Mouse (Mus musculus): Measurements from ENCODE around the gene Shox2. TPM values are rescaled to one million over a fixed set of nuclear protein-coding genes. Genes with fewer than 3 reads are reported as not detected.
A peak's percentile ranks its signal among the peaks of the same experiment; 100 is the strongest.

Gene Shox2
- 8.5 and 13.2 TPM in 2 replicates for polyA plus RNA-seq (2015; fragmentation: Nextera tagmentation; extraction: Ambion mirVana)

DNA sequence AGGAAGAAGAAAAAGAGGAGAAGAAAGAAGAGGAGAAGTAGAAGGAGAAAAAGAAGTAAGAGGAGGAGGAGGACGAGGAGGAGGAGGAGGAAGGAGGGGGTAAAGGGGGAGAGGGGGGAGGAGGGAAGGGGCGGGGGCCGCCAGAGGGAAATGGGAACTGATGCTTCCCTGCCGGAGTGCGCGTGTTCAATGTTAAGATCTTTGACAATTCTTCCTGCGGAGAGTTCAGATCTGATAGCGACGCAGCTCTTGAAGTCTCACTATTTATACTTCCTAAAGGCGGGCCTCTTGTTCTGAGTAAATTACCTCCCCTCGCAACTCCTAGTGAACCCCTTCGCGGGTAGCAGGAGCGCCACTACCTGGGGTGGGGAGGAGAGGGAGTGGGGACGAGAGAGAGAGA, at the start of gene Shox2:
Gene Shox2 (minus strand): TSS at position 66 of the 400 bp plus-strand sequence.
- Histone ChIP-seq H3K36me3 (no peaks in the 10 kb centered on the region), H3K27me3 (replicated peaks) (peaks cover 58% of the 10 kb centered on the region), H3K4me3 (replicated peaks) (peak within 1 kb of the TSS; percentile 36), H3K4me1 (peaks cover 36% of the 10 kb centered on the region), H3K9me3 (replicated peaks) (no peaks in the 10 kb centered on the region), H3K27ac (replicated peaks) (no peak within 1 kb of the TSS), H3K9ac (replicated peaks) (no peak within 1 kb of the TSS; the same call in 1 of the 2 replicates), H3K4me2 (peak within 1 kb of the TSS; percentile 59)
- no peak for ATAC-seq (ENCODE audit: low FRiP score)
- 0% methylated on average over 15 of the region's 15 CpGs for WGBS

DNA sequence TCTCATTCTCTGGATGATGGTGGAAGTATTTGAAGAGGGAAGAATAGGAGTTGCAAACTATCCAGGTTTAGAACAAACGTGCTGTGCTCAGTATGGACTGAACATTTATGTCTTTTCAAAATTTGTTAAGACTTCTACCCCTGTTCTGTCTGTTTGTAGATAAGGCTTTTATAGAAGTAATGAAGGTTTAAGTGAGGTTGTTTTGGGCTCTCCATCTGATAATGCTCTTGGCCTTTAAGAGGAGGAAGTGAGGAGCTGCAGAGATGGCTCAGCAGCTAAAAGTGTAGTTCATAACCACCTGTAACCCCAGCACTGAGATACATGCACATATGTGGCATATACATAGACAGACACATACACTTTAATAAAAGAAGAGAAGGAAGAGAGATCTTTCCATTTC, 15.2 kb upstream of the Shox2 start:
- Histone ChIP-seq H3K4me2 (no peak overlapping the region), H3K27ac (replicated peaks) (no peak overlapping the region), H3K9me3 (replicated peaks) (no peaks in the 10 kb centered on the region), H3K27me3 (replicated peaks) (no peaks in the 10 kb centered on the region), H3K9ac (replicated peaks) (no peak overlapping the region), H3K4me3 (replicated peaks) (no peak overlapping the region), H3K36me3 (peaks cover 11% of the 10 kb centered on the region), H3K4me1 (no peaks in the 10 kb centered on the region)
- 98% methylated on average over 1 of the region's 1 CpGs for whole genome bisulfite sequencing
- no peak for ATAC-seq (ENCODE audit: low FRiP score)

DNA sequence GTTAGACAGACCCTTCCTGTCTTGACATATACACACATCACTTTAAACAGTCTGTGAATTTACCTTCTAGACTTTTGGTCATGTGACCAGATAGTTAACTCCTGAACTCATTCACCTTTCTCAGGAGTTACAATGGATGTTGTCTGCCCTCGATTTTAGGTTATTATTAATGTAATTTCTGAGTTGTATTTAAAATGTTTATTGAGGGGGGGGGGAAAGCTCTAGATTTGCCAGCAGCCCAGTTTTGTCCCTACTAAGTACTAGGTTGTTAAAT, 4.7 kb upstream of the Shox2 start:
- Histone ChIP-seq H3K9ac (replicated peaks) (peak overlapping the region; percentile 57), H3K27me3 (replicated peaks) (peaks cover 16% of the 10 kb centered on the region), H3K4me1 (peaks cover 24% of the 10 kb centered on the region), H3K9me3 (replicated peaks) (no peaks in the 10 kb centered on the region), H3K4me3 (replicated peaks) (peak overlapping the region; percentile 56), H3K27ac (replicated peaks) (no peak overlapping the region), H3K4me2 (peak overlapping the region; percentile 69), H3K36me3 (no peaks in the 10 kb centered on the region)
- WGBS = 13% methylated on average over 1 of the region's 1 CpGs
- ATAC-seq (ENCODE audit: low FRiP score) = no peak

DNA sequence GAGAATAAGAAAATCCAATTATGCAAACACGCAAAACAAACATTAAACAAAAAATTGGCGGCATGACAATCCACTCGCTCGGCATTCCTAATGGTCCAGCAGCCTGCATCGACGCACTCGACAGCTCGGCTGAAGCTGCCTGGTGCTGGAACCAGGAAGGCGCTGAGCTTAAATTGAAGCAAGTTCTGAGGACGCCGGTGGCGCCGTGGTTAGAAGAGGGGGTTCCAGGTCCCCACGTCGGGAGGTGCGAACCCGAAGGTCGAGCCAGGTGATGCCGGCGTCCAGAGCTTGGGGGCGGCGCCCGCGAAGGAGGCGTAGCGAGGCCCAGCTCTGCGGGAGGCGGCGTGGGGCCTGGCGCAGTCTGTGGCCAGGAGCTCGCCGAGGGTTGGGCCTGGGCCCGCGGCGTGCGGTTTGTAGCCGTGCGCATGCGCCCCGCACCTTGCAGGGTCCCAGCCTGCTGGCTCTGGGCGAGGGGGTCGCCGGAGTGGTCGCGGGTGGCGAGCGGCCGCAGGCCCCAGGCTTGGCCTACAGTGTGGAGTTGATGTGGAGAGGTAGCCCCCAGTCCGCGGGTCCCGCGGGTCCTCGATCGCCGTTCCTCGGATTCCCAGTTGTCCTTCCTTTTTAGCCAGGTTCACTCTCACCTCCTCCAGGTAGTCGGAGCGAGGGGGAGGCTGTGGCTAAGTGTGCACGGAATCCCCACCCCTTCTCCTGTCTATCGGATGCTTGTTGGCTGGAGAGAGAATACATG, 4.1 kb upstream of the Shox2 start:
- H3K4me2 ChIP-seq = peak overlapping the region; percentile 69
- peak overlapping the region; percentile 57 for H3K9ac ChIP-seq (replicated peaks)
- no peaks in the 10 kb centered on the region for H3K36me3 ChIP-seq
- ATAC-seq (ENCODE audit: low FRiP score) = peak; percentile 95
- peaks cover 29% of the 10 kb centered on the region for H3K4me1 ChIP-seq
- H3K9me3 ChIP-seq (replicated peaks) = no peaks in the 10 kb centered on the region
- under 1% methylated on average over 57 of the region's 60 CpGs for WGBS
- H3K4me3 ChIP-seq (replicated peaks) = peak overlapping the region; percentile 56
- peaks cover 19% of the 10 kb centered on the region for H3K27me3 ChIP-seq (replicated peaks)
- peak overlapping the region; percentile 63; the same call in 1 of the 2 replicates for H3K27ac ChIP-seq (replicated peaks)

DNA sequence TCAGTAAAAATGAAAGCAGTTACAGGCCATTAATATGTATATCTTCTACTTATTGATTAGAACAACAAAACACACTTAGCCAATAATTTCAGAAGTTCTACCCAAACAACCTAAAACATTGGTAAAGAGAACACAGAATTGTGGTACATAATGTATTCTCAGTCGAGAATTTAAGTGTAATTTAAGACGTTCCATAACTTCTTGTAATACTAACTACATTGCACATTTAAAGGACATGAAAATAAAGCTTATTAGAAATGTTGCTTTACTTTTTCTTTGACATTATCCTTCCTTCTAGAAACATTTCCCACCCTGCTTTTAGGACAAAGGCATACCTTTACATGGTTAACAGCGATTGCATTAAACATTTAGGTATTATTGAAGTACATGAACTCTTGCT, 1.9 kb upstream of the Shox2 start:
- no peak overlapping the region for H3K27ac ChIP-seq (replicated peaks)
- H3K9ac ChIP-seq (replicated peaks) = no peak overlapping the region
- 14% methylated on average over 3 of the region's 3 CpGs for WGBS
- no peak overlapping the region for H3K4me2 ChIP-seq
- no peak overlapping the region for H3K4me3 ChIP-seq (replicated peaks)
- H3K9me3 ChIP-seq (replicated peaks) = no peaks in the 10 kb centered on the region
- no peak for ATAC-seq (ENCODE audit: low FRiP score)
- peaks cover 37% of the 10 kb centered on the region for H3K4me1 ChIP-seq
- peaks cover 41% of the 10 kb centered on the region for H3K27me3 ChIP-seq (replicated peaks)
- H3K36me3 ChIP-seq = no peaks in the 10 kb centered on the region

DNA sequence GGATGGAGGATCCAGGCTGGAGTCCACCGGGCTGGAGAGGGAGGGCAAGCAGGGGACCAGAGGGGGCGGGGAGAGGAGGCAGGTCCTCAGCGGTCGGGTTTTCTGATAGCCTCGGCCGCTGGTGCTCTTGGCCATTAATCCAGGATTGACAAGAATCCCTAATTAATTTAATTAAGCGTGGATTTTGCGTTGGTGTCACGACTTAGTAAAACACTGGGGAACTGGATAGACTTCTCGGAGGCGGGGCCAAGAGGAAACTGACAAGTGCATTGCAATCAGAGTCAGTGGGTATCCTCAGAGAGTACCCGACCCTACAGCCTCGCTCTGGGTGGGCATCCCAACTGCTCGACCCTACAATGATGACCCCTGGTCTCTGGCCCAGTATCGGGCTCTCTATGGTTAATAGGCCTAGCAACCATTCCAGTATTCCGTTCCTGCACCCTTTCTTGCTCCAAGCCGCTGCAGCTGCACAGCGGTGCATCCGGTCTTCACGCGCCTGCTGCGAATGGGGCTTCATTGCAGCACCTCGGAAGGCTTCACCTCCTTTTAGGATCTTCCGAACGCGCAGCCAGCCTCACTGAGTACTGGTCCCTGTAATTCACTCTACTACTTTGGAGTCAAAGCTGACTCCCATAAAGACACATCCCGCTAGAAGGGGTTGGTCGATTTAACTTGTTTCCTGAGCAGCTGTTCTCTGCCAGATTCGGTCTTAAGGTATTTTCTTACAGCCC, 775 bp upstream of the Shox2 start:
- H3K4me1 ChIP-seq = peaks cover 37% of the 10 kb centered on the region
- H3K4me3 ChIP-seq (replicated peaks) = peak overlapping the region; percentile 11; the same call in 1 of the 2 replicates
- H3K9ac ChIP-seq (replicated peaks) = no peak overlapping the region
- under 1% methylated on average over 29 of the region's 29 CpGs for WGBS
- peaks cover 52% of the 10 kb centered on the region for H3K27me3 ChIP-seq (replicated peaks)
- no peak overlapping the region for H3K27ac ChIP-seq (replicated peaks)
- H3K4me2 ChIP-seq = peak overlapping the region; percentile 59
- no peak for ATAC-seq (ENCODE audit: low FRiP score)
- H3K9me3 ChIP-seq (replicated peaks) = no peaks in the 10 kb centered on the region
- no peaks in the 10 kb centered on the region for H3K36me3 ChIP-seq

DNA sequence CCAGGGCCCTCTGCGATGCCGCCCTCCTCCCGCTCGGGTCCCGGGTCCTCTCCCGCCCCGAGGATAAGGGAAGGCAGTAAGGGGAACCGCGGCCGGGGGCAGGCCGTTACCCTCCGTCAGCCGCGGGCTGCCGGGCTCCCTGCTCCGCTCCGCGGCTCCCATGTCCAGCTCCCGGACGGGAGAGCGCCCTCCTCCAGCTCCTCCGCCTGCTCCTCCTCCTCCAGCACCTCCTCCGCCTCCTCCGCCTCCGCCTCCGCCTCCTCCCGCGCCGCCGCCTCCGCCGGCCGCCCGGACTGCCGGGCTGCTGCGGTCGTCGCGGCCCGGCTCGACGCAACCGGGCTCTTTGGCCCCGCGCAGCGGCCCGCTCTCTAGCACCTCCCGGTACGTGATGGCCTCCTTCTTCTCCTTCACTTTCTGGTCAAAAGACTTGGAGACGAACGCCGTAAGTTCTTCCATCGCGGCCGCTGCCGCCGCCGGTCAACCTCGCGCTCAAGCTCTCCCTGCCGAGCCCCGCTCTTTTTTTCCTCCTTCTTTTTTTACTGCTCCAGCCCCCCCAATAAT, 390 bp downstream of the Shox2 start, which contains the start of gene Rsrc1:
Gene Rsrc1 (plus strand): TSS at position 290 of the 561 bp plus-strand sequence.
- H3K9ac ChIP-seq (replicated peaks) = no peak within 1 kb of the TSS; the same call in 1 of the 2 replicates
- H3K4me3 ChIP-seq (replicated peaks) = peak within 1 kb of the TSS; percentile 36
- ATAC-seq (ENCODE audit: low FRiP score) = no peak
- H3K27ac ChIP-seq (replicated peaks) = no peak within 1 kb of the TSS
- H3K9me3 ChIP-seq (replicated peaks) = no peaks in the 10 kb centered on the region
- H3K4me2 ChIP-seq = peak within 1 kb of the TSS; percentile 59
- peaks cover 31% of the 10 kb centered on the region for H3K4me1 ChIP-seq
- peaks cover 61% of the 10 kb centered on the region for H3K27me3 ChIP-seq (replicated peaks)
- H3K36me3 ChIP-seq = no peaks in the 10 kb centered on the region
- under 1% methylated on average over 52 of the region's 62 CpGs for WGBS

DNA sequence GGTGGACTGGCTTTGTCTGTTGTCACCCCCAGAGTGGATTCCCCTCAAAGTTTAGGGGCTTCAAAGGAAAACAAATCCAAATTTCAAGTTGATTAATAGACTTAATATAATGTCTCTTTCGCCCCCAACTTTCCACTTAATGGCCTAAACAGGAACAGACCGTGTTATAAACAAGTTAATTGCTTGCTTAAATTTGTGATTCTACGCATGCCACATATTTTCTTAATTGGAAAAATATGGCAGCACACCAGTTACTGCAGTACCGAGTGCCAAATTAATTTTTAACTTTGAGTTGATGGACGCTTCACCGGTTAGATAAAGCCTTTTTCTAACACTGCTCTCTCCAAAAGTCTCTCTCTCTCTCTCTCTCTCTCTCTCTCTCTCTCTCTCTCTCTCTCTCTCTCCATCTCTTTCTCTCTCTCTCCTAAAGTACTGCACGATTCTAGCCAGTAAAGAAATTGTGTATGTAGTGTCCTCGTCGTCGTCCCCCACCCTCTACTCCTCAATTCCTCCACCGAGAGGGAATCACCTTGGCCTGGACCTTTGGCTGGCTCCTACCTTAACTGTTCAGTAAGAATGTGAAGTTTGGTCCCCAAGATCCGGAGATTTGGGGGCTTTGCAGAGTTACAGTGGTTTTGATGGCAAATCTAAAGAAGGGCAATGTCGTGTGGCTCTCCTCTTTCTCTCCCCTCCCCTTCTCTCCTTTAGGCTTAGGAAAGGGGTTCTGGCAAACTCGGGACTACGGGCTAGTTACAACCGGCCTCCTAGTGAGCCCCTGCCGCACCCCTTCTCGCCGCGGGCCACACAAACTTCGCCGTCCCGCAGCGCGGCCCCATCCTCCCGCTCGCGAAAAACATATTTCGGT, 1.2 kb downstream of the Shox2 start:
- Histone ChIP-seq H3K27me3 (replicated peaks) (peaks cover 64% of the 10 kb centered on the region), H3K9ac (replicated peaks) (no peak overlapping the region), H3K4me1 (peaks cover 28% of the 10 kb centered on the region), H3K36me3 (no peaks in the 10 kb centered on the region), H3K4me3 (replicated peaks) (peak overlapping the region; percentile 36), H3K9me3 (replicated peaks) (no peaks in the 10 kb centered on the region), H3K27ac (replicated peaks) (no peak overlapping the region), H3K4me2 (peak overlapping the region; percentile 59)
- 2% methylated on average over 29 of the region's 29 CpGs for WGBS
- no peak for ATAC-seq (ENCODE audit: low FRiP score)

DNA sequence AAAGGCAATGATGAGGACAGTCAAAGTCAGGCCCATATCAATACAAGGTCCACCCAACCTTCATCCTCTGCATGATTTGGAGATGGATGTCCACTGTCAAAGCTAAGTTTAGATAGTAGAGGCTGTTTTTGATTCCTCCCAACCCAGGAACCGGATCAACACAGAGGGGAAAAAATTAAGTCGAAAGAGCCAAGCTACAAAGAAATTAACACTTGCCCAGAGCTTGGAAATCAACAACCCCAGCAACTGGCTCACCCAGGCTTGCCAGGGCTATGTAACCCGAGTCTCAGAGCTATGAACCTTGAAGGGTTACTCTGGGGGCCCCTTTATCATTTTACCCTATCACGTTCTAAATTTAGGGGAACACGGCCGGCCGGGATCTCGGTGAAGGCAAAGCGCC, 2.1 kb downstream of the Shox2 start:
- WGBS = 4% methylated on average over 9 of the region's 9 CpGs
- H3K27ac ChIP-seq (replicated peaks) = no peak overlapping the region
- H3K4me2 ChIP-seq = no peak overlapping the region

DNA sequence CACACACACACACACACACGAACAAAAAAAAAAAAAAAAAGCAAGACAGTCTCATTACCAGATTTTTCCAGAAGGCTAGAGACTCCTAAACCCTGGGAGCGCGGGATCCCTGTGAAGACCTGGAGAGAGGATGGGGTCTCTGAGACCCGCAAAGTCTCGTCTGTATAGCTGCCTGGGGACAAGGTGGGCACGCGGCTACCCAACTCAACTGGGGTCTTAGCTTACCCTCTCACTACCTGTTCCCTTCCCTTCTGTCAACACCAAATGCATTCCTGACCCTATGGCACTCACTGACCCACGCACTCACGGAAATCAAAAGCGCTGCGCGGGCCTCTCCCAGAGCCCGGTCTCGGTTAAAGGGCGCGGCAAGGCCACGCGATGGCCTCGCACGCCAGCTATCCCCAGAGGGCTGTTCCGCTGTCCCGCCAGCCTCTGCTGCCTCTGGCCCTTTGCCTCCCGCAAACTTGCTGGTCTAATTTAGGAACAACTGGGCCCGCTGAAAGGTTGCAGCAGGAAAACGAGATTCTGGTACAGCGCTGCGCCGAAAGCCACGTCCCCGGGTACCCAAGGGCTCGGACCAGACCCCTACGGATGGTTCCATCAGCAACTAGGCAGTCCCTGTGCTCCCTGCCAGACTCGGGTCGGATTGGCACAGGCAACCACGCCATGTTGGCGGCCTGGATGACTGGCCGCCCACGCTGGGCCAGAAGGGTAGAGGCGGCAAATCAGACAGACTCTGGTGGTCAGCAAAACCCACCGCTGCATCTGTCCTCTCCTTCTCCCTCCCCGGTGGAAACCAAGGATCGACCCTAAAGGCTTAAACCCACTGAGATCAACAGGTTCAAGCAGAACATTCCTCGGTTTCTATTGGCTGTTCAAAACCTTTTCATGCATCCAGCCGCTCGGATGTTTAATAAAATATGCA, 2.9 kb downstream of the Shox2 start:
- peaks cover 27% of the 10 kb centered on the region for H3K4me1 ChIP-seq
- peak overlapping the region; percentile 25; the same call in 1 of the 2 replicates for H3K4me2 ChIP-seq
- H3K9ac ChIP-seq (replicated peaks) = no peak overlapping the region
- no peaks in the 10 kb centered on the region for H3K36me3 ChIP-seq
- no peak for ATAC-seq (ENCODE audit: low FRiP score)
- peaks cover 74% of the 10 kb centered on the region for H3K27me3 ChIP-seq (replicated peaks)
- no peak overlapping the region for H3K27ac ChIP-seq (replicated peaks)
- under 1% methylated on average over 45 of the region's 45 CpGs for WGBS
- no peaks in the 10 kb centered on the region for H3K9me3 ChIP-seq (replicated peaks)
- H3K4me3 ChIP-seq (replicated peaks) = 0 out of 2 replicates have a peak overlapping the region, but pooled peaks have one; percentile 6

More for the DNA sequence above, 2.1 kb downstream of the Shox2 start:
- no peak for ATAC-seq (ENCODE audit: low FRiP score)
- Histone ChIP-seq H3K4me3 (replicated peaks) (no peak overlapping the region), H3K9ac (replicated peaks) (no peak overlapping the region), H3K27me3 (replicated peaks) (peaks cover 71% of the 10 kb centered on the region), H3K9me3 (replicated peaks) (no peaks in the 10 kb centered on the region), H3K4me1 (peaks cover 25% of the 10 kb centered on the region), H3K36me3 (no peaks in the 10 kb centered on the region)

All from neural tube, embryonic 15.5 days (tissue).